Mouse (Mus musculus): ENCODE data around the gene Zfp219. TPM values are rescaled to one million over a fixed set of nuclear protein-coding genes. Genes with fewer than 3 reads are reported as not detected.
A peak's percentile ranks its signal among the peaks of the same experiment; 100 is the strongest.
"Not testable (repeated sequence)": the region's sequence is repeated elsewhere in the genome, so short reads cannot be mapped to it uniquely, and the experiment has no call there.

Gene Zfp219
- polyA plus RNA-seq, 1 experiment from 2014 or later, result 19.2 TPM

GRCm38 (mm10) chr14:52044901-52045678, 24.6 kb upstream of the Zfp219 start:
- no peak overlapping the region for H3K4me2 ChIP-seq (ENCODE audit: low read length)
- H3K4me1 ChIP-seq (ENCODE audit: control insufficient read depth in 2 of 2, insufficient read depth in 2 of 2, low read length in 2 of 2), result no peaks in the 10 kb centered on the region
- 7% methylated on average over 8 of the region's 8 CpGs for WGBS
- H3K27ac ChIP-seq (replicated peaks in 1 of 2; ENCODE audit: control insufficient read depth in 1 of 2, insufficient read depth in 1 of 2, low read depth in 2 of 2, low read length in 2 of 2), result no peak overlapping the region
- H3K36me3 ChIP-seq (ENCODE audit: control insufficient read depth, insufficient read depth, low read length), result no peaks in the 10 kb centered on the region
- ATAC-seq (ENCODE audit: insufficient number of reproducible peaks, insufficient read depth, low FRiP score, low read depth), result peak; percentile 61; the same call in 1 of the 2 replicates
- no peaks in the 10 kb centered on the region for H3K9me3 ChIP-seq (ENCODE audit: control insufficient read depth, low read length)
- no peak overlapping the region for H3K4me3 ChIP-seq (ENCODE audit: control insufficient read depth in 1 of 2, insufficient read depth in 1 of 2, low read depth in 1 of 2, low read length in 2 of 2)
- H3K9ac ChIP-seq (ENCODE audit: low read length), result no peak overlapping the region
- no peaks in the 10 kb centered on the region for H3K27me3 ChIP-seq (ENCODE audit: control insufficient read depth, insufficient read depth, low read length)

- no peaks in the 10 kb centered on the region for H3K27me3 ChIP-seq (ENCODE audit: control insufficient read depth, insufficient read depth, low read length)
- H3K9me3 ChIP-seq (ENCODE audit: control insufficient read depth, low read length), result no peaks in the 10 kb centered on the region
- H3K4me1 ChIP-seq (ENCODE audit: control insufficient read depth in 2 of 2, insufficient read depth in 2 of 2, low read length in 2 of 2), result no peaks in the 10 kb centered on the region
- H3K36me3 ChIP-seq (ENCODE audit: control insufficient read depth, insufficient read depth, low read length), result no peaks in the 10 kb centered on the region
- no peak overlapping the region for H3K9ac ChIP-seq (ENCODE audit: low read length)
- 47% methylated on average over 6 of the region's 6 CpGs for WGBS
- H3K4me3 ChIP-seq (ENCODE audit: control insufficient read depth in 1 of 2, insufficient read depth in 1 of 2, low read depth in 1 of 2, low read length in 2 of 2), result no peak overlapping the region
- ATAC-seq (ENCODE audit: insufficient number of reproducible peaks, insufficient read depth, low FRiP score, low read depth), result no peak
- H3K4me2 ChIP-seq (ENCODE audit: low read length), result no peak overlapping the region
- no peak overlapping the region for H3K27ac ChIP-seq (replicated peaks in 1 of 2; ENCODE audit: control insufficient read depth in 1 of 2, insufficient read depth in 1 of 2, low read depth in 2 of 2, low read length in 2 of 2)
Observed at GRCm38 (mm10) chr14:52043446-52043845, 22.9 kb upstream of the Zfp219 start.

- H3K27me3 ChIP-seq (ENCODE audit: control insufficient read depth, insufficient read depth, low read length); ATAC-seq (ENCODE audit: insufficient number of reproducible peaks, insufficient read depth, low FRiP score, low read depth); H3K4me1 ChIP-seq (ENCODE audit: control insufficient read depth in 2 of 2, insufficient read depth in 2 of 2, low read length in 2 of 2); H3K4me2 ChIP-seq (ENCODE audit: low read length); H3K9me3 ChIP-seq (ENCODE audit: control insufficient read depth, low read length); H3K4me3 ChIP-seq (ENCODE audit: control insufficient read depth in 1 of 2, insufficient read depth in 1 of 2, low read depth in 1 of 2, low read length in 2 of 2); H3K27ac ChIP-seq (replicated peaks in 1 of 2; ENCODE audit: control insufficient read depth in 1 of 2, insufficient read depth in 1 of 2, low read depth in 2 of 2, low read length in 2 of 2); H3K9ac ChIP-seq (ENCODE audit: low read length); H3K36me3 ChIP-seq (ENCODE audit: control insufficient read depth, insufficient read depth, low read length): not testable (repeated sequence)
- 57% methylated on average over 3 of the region's 3 CpGs for WGBS
Observed at GRCm38 (mm10) chr14:52042359-52042758, 21.8 kb upstream of the Zfp219 start, which contains the start of gene Olfr221. Gene Olfr221, minus strand, starts transcription at chr14:52042459.

- Histone ChIP-seq H3K36me3 (ENCODE audit: control insufficient read depth, insufficient read depth, low read length) (no peaks in the 10 kb centered on the region), H3K9ac (ENCODE audit: low read length) (no peak overlapping the region), H3K9me3 (ENCODE audit: control insufficient read depth, low read length) (no peaks in the 10 kb centered on the region), H3K4me3 (ENCODE audit: control insufficient read depth in 1 of 2, insufficient read depth in 1 of 2, low read depth in 1 of 2, low read length in 2 of 2) (no peak overlapping the region), H3K27me3 (ENCODE audit: control insufficient read depth, insufficient read depth, low read length) (no peaks in the 10 kb centered on the region), H3K27ac (replicated peaks in 1 of 2; ENCODE audit: control insufficient read depth in 1 of 2, insufficient read depth in 1 of 2, low read depth in 2 of 2, low read length in 2 of 2) (no peak overlapping the region), H3K4me2 (ENCODE audit: low read length) (no peak overlapping the region), H3K4me1 (ENCODE audit: control insufficient read depth in 2 of 2, insufficient read depth in 2 of 2, low read length in 2 of 2) (no peaks in the 10 kb centered on the region)
- 77% methylated on average over 5 of the region's 5 CpGs for WGBS
- ATAC-seq (ENCODE audit: insufficient number of reproducible peaks, insufficient read depth, low FRiP score, low read depth), result no peak
Observed at GRCm38 (mm10) chr14:52039332-52039731, 18.8 kb upstream of the Zfp219 start.

- no peak for ATAC-seq (ENCODE audit: insufficient number of reproducible peaks, insufficient read depth, low FRiP score, low read depth)
- H3K4me1 ChIP-seq (ENCODE audit: control insufficient read depth in 2 of 2, insufficient read depth in 2 of 2, low read length in 2 of 2), result no peaks in the 10 kb centered on the region
- H3K36me3 ChIP-seq (ENCODE audit: control insufficient read depth, insufficient read depth, low read length), result no peaks in the 10 kb centered on the region
- H3K27ac ChIP-seq (replicated peaks in 1 of 2; ENCODE audit: control insufficient read depth in 1 of 2, insufficient read depth in 1 of 2, low read depth in 2 of 2, low read length in 2 of 2), result no peak overlapping the region
- no peaks in the 10 kb centered on the region for H3K9me3 ChIP-seq (ENCODE audit: control insufficient read depth, low read length)
- no peaks in the 10 kb centered on the region for H3K27me3 ChIP-seq (ENCODE audit: control insufficient read depth, insufficient read depth, low read length)
- H3K9ac ChIP-seq (ENCODE audit: low read length), result no peak overlapping the region
- no peak overlapping the region for H3K4me2 ChIP-seq (ENCODE audit: low read length)
- H3K4me3 ChIP-seq (ENCODE audit: control insufficient read depth in 1 of 2, insufficient read depth in 1 of 2, low read depth in 1 of 2, low read length in 2 of 2), result no peak overlapping the region
- WGBS, result 83% methylated on average over 6 of the region's 6 CpGs
Observed at GRCm38 (mm10) chr14:52035926-52036325, 15.4 kb upstream of the Zfp219 start.

GRCm38 (mm10) chr14:52026342-52026741, 5.8 kb upstream of the Zfp219 start:
- H3K36me3 ChIP-seq (ENCODE audit: control insufficient read depth, insufficient read depth, low read length), result no peaks in the 10 kb centered on the region
- no peak overlapping the region for H3K9ac ChIP-seq (ENCODE audit: low read length)
- H3K27ac ChIP-seq (replicated peaks in 1 of 2; ENCODE audit: control insufficient read depth in 1 of 2, insufficient read depth in 1 of 2, low read depth in 2 of 2, low read length in 2 of 2), result no peak overlapping the region
- no peak overlapping the region for H3K4me2 ChIP-seq (ENCODE audit: low read length)
- ATAC-seq (ENCODE audit: insufficient number of reproducible peaks, insufficient read depth, low FRiP score, low read depth), result no peak
- 76% methylated on average over 4 of the region's 4 CpGs for WGBS
- H3K4me3 ChIP-seq (ENCODE audit: control insufficient read depth in 1 of 2, insufficient read depth in 1 of 2, low read depth in 1 of 2, low read length in 2 of 2), result no peak overlapping the region
- no peaks in the 10 kb centered on the region for H3K9me3 ChIP-seq (ENCODE audit: control insufficient read depth, low read length)
- H3K4me1 ChIP-seq (ENCODE audit: control insufficient read depth in 2 of 2, insufficient read depth in 2 of 2, low read length in 2 of 2), result peaks cover 9 to 17% of the 10 kb centered on the region in 2 experiments
- no peaks in the 10 kb centered on the region for H3K27me3 ChIP-seq (ENCODE audit: control insufficient read depth, insufficient read depth, low read length)

- H3K27me3 ChIP-seq (ENCODE audit: control insufficient read depth, insufficient read depth, low read length), result no peaks in the 10 kb centered on the region
- H3K9me3 ChIP-seq (ENCODE audit: control insufficient read depth, low read length), result no peaks in the 10 kb centered on the region
- H3K4me3 ChIP-seq (ENCODE audit: control insufficient read depth in 1 of 2, insufficient read depth in 1 of 2, low read depth in 1 of 2, low read length in 2 of 2), result no peak overlapping the region
- no peak for ATAC-seq (ENCODE audit: insufficient number of reproducible peaks, insufficient read depth, low FRiP score, low read depth)
- H3K4me1 ChIP-seq (ENCODE audit: control insufficient read depth in 2 of 2, insufficient read depth in 2 of 2, low read length in 2 of 2), result peaks cover 11 to 21% of the 10 kb centered on the region in 2 experiments
- H3K36me3 ChIP-seq (ENCODE audit: control insufficient read depth, insufficient read depth, low read length), result no peaks in the 10 kb centered on the region
- WGBS, result 70% methylated on average over 2 of the region's 2 CpGs
- no peak overlapping the region for H3K9ac ChIP-seq (ENCODE audit: low read length)
- H3K4me2 ChIP-seq (ENCODE audit: low read length), result no peak overlapping the region
- no peak overlapping the region for H3K27ac ChIP-seq (replicated peaks in 1 of 2; ENCODE audit: control insufficient read depth in 1 of 2, insufficient read depth in 1 of 2, low read depth in 2 of 2, low read length in 2 of 2)
Observed at GRCm38 (mm10) chr14:52024133-52024532, 3.6 kb upstream of the Zfp219 start.

All from heart, embryonic 14.5 days (tissue).